Mouse (Mus musculus) limb, embryonic 10.5 days (tissue): ENCODE data around the gene Ankrd44. TPM values are rescaled to one million over a fixed set of nuclear protein-coding genes. Genes with fewer than 3 reads are reported as not detected.

Source experiments
- DNase-seq: peaks from one replicate; pipeline ENCODE4 v3.0.0-alpha.2; 2017; ENCODE audit warnings: low spot score
- H3K27ac ChIP-seq: fragments of 300-500 bp; sonication (generic); 2 replicates; pipeline ENCODE4 v1.5.1; 2016; ENCODE audit warnings: mild to moderate bottlenecking
- H3K27me3 ChIP-seq: fragments of 300-500 bp; sonication (generic); 2 replicates; pipeline ENCODE4 v1.6.1; 2016; ENCODE audit warnings: low read depth, mild to moderate bottlenecking; ENCODE audit not compliant: poor library complexity, severe bottlenecking
- H3K36me3 ChIP-seq: fragments of 300-500 bp; sonication (generic); 2 replicates; pipeline ENCODE4 v1.6.1; 2016; ENCODE audit warnings: mild to moderate bottlenecking, moderate library complexity
- H3K4me1 ChIP-seq: fragments of 300-500 bp; sonication (generic); 2 replicates; pipeline ENCODE4 v1.6.1; 2016
- H3K4me3 ChIP-seq: fragments of 300-500 bp; sonication (generic); 2 replicates; pipeline ENCODE4 v1.5.1; 2016; ENCODE audit warnings: mild to moderate bottlenecking, moderate library complexity
- H3K9me3 ChIP-seq: fragments of 300-500 bp; sonication (generic); replicated peaks from 2 replicates; pipeline ENCODE4 v1.6.1; 2016; ENCODE audit warnings: mild to moderate bottlenecking
- WGBS: fragments of 180-500 bp; shearing (Covaris S2); methylation state at CpG from one replicate; pipeline ENCODE4 v1.1.7; 2016; 5-methylcytosine and 5-hydroxymethylcytosine counted together
- polyA plus RNA-seq: library from polyadenylated mRNA; unstranded; fragments of >200 nt; fragmentation: Nextera tagmentation; extraction: Ambion mirVana; gene quantifications from 2 replicates; pipeline ENCODE4 v1.2.1, GENCODE M21; 2016

Ankrd44 gene
- polyA plus RNA-seq, 1 experiment from 2014 or later: 23.7 TPM

DNA sequence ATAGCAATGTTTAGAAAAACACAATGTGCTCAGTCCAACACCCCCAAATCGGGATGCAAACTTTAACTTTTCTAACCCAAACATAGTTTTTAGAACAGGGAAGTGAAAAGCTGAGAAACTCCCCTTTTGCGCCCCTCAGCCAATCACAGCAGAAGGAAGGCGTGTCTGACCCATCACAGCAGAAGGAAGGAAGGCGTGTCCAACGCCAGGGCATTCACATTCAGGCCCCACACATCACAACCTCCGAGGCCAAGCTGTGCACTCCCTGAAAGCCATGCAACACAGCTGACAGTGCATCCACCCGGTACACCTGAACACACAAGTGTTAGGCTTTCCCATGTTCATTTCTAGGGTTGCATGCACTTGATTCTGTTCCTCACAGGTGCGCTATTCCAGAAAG is 150.1 kb downstream of the Ankrd44 start:
- no peaks in the 10 kb centered on the region for H3K27me3 ChIP-seq
- DNase-seq: no peak
- no peak overlapping the region for H3K27ac ChIP-seq
- no peaks in the 10 kb centered on the region for H3K36me3 ChIP-seq
- H3K4me1 ChIP-seq: 0 out of 2 replicates have a peak, but pooled peaks cover 3% of the 10 kb centered on the region
- H3K9me3 ChIP-seq: no peaks in the 10 kb centered on the region
- H3K4me3 ChIP-seq: no peak overlapping the region
- 53% methylated on average over 8 of the region's 8 CpGs for WGBS

GRCm38 (mm10) chr1:54772843-54773242 is 153.3 kb downstream of the Ankrd44 start:
- no peaks in the 10 kb centered on the region for H3K9me3 ChIP-seq
- WGBS: 90% methylated on average over 5 of the region's 5 CpGs
- H3K36me3 ChIP-seq: peaks cover 5% of the 10 kb centered on the region; the same call in 1 of the 2 replicates
- no peak overlapping the region for H3K4me3 ChIP-seq
- 0 out of 2 replicates have a peak, but pooled peaks cover 3% of the 10 kb centered on the region for H3K4me1 ChIP-seq
- no peak overlapping the region for H3K27ac ChIP-seq
- H3K27me3 ChIP-seq: no peaks in the 10 kb centered on the region
- no peak for DNase-seq

DNA sequence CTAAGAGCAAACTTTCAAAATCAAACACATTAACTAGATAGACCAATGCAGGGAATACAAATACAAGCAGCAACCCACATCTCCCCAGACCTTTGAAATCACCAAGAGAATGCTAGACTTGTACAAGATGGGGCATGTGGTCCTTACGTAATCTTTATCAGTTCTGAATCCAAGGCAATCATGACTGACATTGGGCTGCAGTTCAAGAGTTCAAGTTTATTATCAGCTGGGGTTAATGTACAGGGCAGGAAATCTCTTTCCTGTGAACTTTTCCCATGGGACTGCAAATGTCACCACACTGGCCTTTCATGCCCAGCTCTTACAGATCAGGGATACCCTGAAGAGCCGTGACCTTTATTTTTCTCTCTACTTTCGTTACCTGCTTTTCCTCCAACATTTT is 154.7 kb downstream of the Ankrd44 start:
- H3K27me3 ChIP-seq: no peaks in the 10 kb centered on the region
- H3K4me3 ChIP-seq: no peak overlapping the region
- 0 out of 2 replicates have a peak, but pooled peaks cover 3% of the 10 kb centered on the region for H3K4me1 ChIP-seq
- no peak for DNase-seq
- no peaks in the 10 kb centered on the region for H3K9me3 ChIP-seq
- H3K27ac ChIP-seq: no peak overlapping the region
- peaks cover 5% of the 10 kb centered on the region; the same call in 1 of the 2 replicates for H3K36me3 ChIP-seq
- WGBS: 93% methylated on average over 3 of the region's 3 CpGs

DNA sequence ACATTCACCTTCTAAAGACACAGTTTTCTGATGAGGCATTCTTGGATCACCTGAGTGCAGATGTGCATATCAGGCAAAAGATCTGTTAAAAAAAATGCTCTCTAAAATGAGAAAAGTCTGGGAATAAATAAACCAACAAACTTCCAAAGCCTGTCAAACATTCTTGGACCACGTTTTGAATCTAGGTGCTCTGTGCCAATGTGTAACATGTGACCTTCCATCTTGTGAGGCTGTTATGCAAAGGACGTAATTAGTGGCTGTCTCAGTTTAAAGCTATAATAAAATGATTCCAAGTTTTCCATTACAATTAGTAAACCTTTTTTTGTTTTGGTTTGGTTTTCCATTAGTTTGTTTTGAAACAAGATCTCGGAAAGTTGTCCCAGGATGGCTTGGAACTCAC is 159.0 kb downstream of the Ankrd44 start:
- Histone ChIP-seq H3K27ac (no peak overlapping the region), H3K36me3 (peaks cover 19% of the 10 kb centered on the region), H3K4me3 (no peak overlapping the region), H3K9me3 (no peaks in the 10 kb centered on the region), H3K4me1 (no peaks in the 10 kb centered on the region), H3K27me3 (no peaks in the 10 kb centered on the region)
- no peak for DNase-seq
- 88% methylated on average over 3 of the region's 3 CpGs for WGBS

DNA sequence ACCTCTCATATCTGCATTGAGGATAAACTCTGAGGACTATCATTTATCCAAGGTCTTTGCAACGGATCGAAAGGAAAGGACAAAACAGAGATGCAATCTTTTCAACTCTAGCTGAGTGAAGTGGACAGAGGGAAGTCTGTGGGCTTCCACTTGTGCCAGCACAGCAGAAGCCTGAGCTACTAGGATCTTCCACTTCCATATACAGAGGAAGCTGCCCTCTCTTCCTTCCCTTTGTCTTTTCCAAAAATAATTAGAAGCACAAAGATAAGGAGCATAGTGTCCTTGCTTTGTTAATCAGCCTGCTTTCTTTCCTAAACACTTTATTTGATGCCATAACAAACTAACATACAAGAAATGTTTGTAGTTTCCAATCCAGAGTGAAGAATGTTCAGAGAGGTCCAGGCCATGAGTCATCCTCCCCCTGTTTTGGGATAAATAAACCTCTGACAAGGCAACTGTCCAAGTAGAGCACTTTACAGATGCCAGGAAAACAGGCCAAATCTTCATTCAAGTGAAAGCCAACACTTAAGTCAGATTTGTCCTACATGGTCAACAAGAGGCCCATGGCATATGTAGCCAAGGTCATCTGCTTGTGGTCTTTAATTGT is 160.5 kb downstream of the Ankrd44 start:
- DNase-seq: no peak
- Histone ChIP-seq H3K36me3 (peaks cover 24% of the 10 kb centered on the region), H3K4me1 (no peaks in the 10 kb centered on the region), H3K27me3 (no peaks in the 10 kb centered on the region), H3K4me3 (no peak overlapping the region), H3K27ac (no peak overlapping the region), H3K9me3 (no peaks in the 10 kb centered on the region)
- 98% methylated on average over 2 of the region's 2 CpGs for WGBS

GRCm38 (mm10) chr1:54762216-54762807 is 163.9 kb downstream of the Ankrd44 start:
- peaks cover 20% of the 10 kb centered on the region for H3K36me3 ChIP-seq
- H3K9me3 ChIP-seq: no peaks in the 10 kb centered on the region
- H3K4me1 ChIP-seq: no peaks in the 10 kb centered on the region
- no peaks in the 10 kb centered on the region for H3K27me3 ChIP-seq
- H3K27ac ChIP-seq: no peak overlapping the region
- WGBS: 89% methylated on average over 10 of the region's 10 CpGs
- DNase-seq: no peak
- no peak overlapping the region for H3K4me3 ChIP-seq

- Histone ChIP-seq H3K9me3 (no peaks in the 10 kb centered on the region), H3K4me3 (no peak overlapping the region), H3K27ac (no peak overlapping the region), H3K4me1 (no peaks in the 10 kb centered on the region), H3K36me3 (peaks cover 13% of the 10 kb centered on the region; the same call in 1 of the 2 replicates), H3K27me3 (no peaks in the 10 kb centered on the region)
- no peak for DNase-seq
Measured at GRCm38 (mm10) chr1:54759841-54760240, 166.3 kb downstream of the Ankrd44 start.

GRCm38 (mm10) chr1:54757291-54757690 is 168.9 kb downstream of the Ankrd44 start:
- H3K4me1 ChIP-seq: no peaks in the 10 kb centered on the region
- 85% methylated on average over 3 of the region's 3 CpGs for WGBS
- peaks cover 21% of the 10 kb centered on the region for H3K36me3 ChIP-seq
- H3K27me3 ChIP-seq: no peaks in the 10 kb centered on the region
- H3K27ac ChIP-seq: no peak overlapping the region
- no peaks in the 10 kb centered on the region for H3K9me3 ChIP-seq
- DNase-seq: no peak
- no peak overlapping the region for H3K4me3 ChIP-seq

- H3K9me3 ChIP-seq: no peaks in the 10 kb centered on the region
- H3K4me1 ChIP-seq: no peaks in the 10 kb centered on the region
- H3K27me3 ChIP-seq: no peaks in the 10 kb centered on the region
- WGBS: 78% methylated on average over 8 of the region's 8 CpGs
- H3K36me3 ChIP-seq: peaks cover 14% of the 10 kb centered on the region
- no peak for DNase-seq
- no peak overlapping the region for H3K4me3 ChIP-seq
- H3K27ac ChIP-seq: no peak overlapping the region
Measured at GRCm38 (mm10) chr1:54755690-54756365, 170.4 kb downstream of the Ankrd44 start.

DNA sequence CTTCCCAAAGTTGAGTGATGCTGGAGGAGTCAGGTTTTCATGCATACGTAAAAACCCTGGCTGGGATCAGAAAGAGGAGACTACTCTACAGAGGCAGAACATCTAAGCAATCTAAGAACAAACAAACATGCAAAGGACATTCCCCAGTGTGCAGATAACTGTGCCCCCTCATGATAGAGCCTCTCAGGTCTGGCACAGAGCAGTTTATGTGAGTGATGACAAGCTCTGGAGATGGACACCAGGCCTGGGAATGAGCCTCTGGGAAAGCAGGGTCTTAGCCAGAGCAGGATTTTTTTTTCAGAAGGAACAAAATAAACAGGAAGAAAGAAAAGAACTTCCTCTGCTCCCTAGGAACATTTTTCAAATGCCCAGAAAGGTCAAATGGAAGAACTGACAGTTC is 176.2 kb downstream of the Ankrd44 start:
- Histone ChIP-seq H3K4me1 (no peaks in the 10 kb centered on the region), H3K36me3 (peaks cover 14% of the 10 kb centered on the region), H3K27me3 (no peaks in the 10 kb centered on the region), H3K4me3 (no peak overlapping the region), H3K27ac (no peak overlapping the region), H3K9me3 (no peaks in the 10 kb centered on the region)
- WGBS: 43% methylated on average over 1 of the region's 1 CpGs
- DNase-seq: no peak

GRCm38 (mm10) chr1:54749516-54749915 is 176.7 kb downstream of the Ankrd44 start:
- DNase-seq: no peak
- Histone ChIP-seq H3K36me3 (peaks cover 13% of the 10 kb centered on the region), H3K9me3 (no peaks in the 10 kb centered on the region), H3K4me3 (no peak overlapping the region), H3K4me1 (no peaks in the 10 kb centered on the region), H3K27ac (no peak overlapping the region), H3K27me3 (no peaks in the 10 kb centered on the region)
- WGBS: 76% methylated on average over 3 of the region's 3 CpGs

GRCm38 (mm10) chr1:54747785-54748420 is 178.3 kb downstream of the Ankrd44 start:
- no peak overlapping the region for H3K27ac ChIP-seq
- H3K4me1 ChIP-seq: no peaks in the 10 kb centered on the region
- H3K9me3 ChIP-seq: no peaks in the 10 kb centered on the region
- 78% methylated on average over 8 of the region's 8 CpGs for WGBS
- no peaks in the 10 kb centered on the region for H3K27me3 ChIP-seq
- no peak overlapping the region for H3K4me3 ChIP-seq
- H3K36me3 ChIP-seq: peaks cover 6% of the 10 kb centered on the region; the same call in 1 of the 2 replicates
- DNase-seq: no peak

DNA sequence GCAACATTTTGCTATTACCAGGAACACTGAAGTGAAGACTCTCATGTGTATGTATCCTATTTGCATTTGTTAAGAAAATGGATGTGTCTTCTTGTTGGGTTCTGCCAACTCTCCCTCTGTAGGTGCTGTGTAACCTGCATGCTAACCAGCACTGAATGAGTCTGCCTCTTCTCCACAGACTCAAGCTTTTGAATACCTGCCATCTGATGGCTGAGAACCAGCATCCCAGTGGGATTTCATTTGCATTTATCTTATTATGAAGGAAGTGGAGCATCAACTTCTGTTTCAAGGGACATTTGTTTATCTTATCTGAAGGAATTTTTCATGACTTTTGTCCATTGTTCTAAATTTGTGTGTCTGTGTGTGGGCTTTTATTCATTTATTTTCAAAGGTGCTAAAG is 180.5 kb downstream of the Ankrd44 start:
- peaks cover 5% of the 10 kb centered on the region; the same call in 1 of the 2 replicates for H3K36me3 ChIP-seq
- no peaks in the 10 kb centered on the region for H3K4me1 ChIP-seq
- no peak overlapping the region for H3K27ac ChIP-seq
- no peaks in the 10 kb centered on the region for H3K9me3 ChIP-seq
- no peaks in the 10 kb centered on the region for H3K27me3 ChIP-seq
- no peak for DNase-seq
- H3K4me3 ChIP-seq: no peak overlapping the region
